Mouse (Mus musculus) sigmoid colon, adult 10 weeks (tissue): ENCODE data around the gene Bmp6. TPM values are rescaled to one million over a fixed set of nuclear protein-coding genes. Genes with fewer than 3 reads are reported as not detected.

Experiments
- polyA plus RNA-seq: library from polyadenylated mRNA; stranded (reverse); fragments of 350-450 nt; fragmentation: Illumina TruSeq; extraction: RNeasy Lipid Tissue Mini Kit (QIAGEN cat#74804); gene quantifications from one replicate; pipeline ENCODE4 v1.2.3, GENCODE M21; 2014; ENCODE audit warnings: low read depth, low replicate concordance

The Bmp6 gene
- 3.3 TPM for polyA plus RNA-seq

DNA sequence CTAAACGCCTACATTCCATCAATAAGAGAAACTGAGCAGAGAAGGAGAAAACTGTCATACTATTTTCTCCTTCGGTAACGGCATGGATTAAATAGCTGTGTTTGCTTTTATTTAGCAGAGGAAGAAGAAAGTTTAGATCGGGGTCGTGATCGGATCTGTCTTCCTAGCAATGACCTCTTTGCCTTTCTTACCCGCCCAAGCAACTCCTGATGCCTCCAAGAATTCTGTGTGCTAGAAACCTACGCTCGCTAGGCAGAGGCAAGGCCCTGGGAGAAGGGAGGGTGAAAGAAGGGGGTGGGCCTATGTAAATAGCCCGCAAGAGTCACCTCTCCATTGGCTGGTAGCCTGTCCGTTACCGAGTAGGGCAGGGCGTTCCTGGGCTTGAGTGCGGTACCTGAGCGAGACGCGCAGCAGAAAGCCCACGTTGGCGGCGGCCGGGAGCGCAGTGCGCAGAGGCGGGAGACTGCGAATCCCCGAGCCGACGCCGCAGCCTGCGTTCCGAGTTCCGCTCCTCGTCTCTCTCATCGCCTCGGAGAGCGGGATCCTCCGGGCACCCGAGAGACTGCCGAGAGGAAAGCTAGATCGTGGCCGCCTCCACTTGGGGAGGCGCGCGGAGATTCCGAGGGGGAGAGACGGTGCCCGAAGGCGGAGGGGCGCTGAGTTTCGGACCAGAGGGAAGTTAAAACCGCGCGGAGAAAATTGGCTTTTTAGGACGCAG, at the start of gene Bmp6:
Gene Bmp6, plus strand, starts transcription at position 395 of the 718 bp plus-strand sequence.

DNA sequence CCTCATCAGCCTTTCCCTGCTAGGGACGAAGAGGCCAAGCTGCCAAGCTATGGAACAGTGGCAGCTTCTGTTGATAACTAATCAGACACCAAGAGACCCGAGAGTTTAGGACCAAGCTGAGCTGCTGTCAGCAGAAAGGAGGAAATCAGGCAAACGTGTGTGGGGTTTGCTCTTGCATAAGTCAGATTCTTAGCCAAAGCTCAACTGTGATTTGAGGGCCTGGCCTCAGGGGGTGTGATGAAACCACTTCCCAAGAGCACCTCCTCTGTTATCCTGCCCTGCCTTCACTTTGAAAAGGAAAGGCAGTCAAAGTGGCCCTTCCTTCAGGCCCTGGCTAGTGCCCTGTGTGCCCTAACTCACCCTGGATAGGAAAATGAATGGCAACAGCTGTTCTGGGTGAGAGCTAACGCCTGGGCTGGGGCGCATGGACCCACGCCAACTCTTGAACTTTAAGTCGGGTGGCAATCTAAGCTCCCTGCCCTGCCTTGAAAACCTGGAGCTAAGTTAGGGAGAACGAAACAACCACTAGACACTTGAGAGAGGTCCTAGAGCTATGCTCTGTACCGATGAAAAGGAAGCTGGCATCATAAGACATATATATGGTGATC, 183.9 kb downstream of the Bmp6 start, which contains the start of gene Txndc5:
Gene Txndc5, minus strand, starts transcription at position 138 of the 608 bp plus-strand sequence.

Other genes with a start within 250 kb of the Bmp6 start
- gene Dsp, start 193.8 kb upstream of the Bmp6 start, polyA plus RNA-seq = 157 TPM
- gene Snrnp48, start 140.2 kb upstream of the Bmp6 start, polyA plus RNA-seq = 111 TPM
- 65.5 TPM for gene Txndc5, start 183.7 kb downstream of the Bmp6 start, polyA plus RNA-seq